Mouse (Mus musculus): ENCODE measurements at regions not wholly inside any gene's neighbourhood (a gene's known extent, or its start where the extent isn't known, plus 50 kb on each side); places are given as distances from the start of the nearest gene placed in this dataset.
A peak's percentile ranks its signal among the peaks of the same experiment; 100 is the strongest.

GRCm38 (mm10) chr9:116468569-116469250 lies 293.6 kb upstream of the Tgfbr2 start:
- no peak for DNase-seq (ENCODE audit: low read depth, low spot score)
- Histone ChIP-seq H3K9ac (ENCODE audit: insufficient read depth, low read depth, low read length, poor library complexity, severe bottlenecking) (no peak overlapping the region), H3K4me1 (ENCODE audit: control insufficient read depth in 2 of 2, insufficient read depth in 2 of 2, low read length in 2 of 2, poor library complexity in 1 of 2) (peaks cover 2 to 5% of the 10 kb centered on the region in 2 experiments; a peak in 1 of 4 replicates), H3K27ac (ENCODE audit: insufficient read depth, low read depth, low read length, poor library complexity, severe bottlenecking) (no peak overlapping the region), H3K36me3 (ENCODE audit: control insufficient read depth, insufficient read depth, low read length, poor library complexity, severe bottlenecking) (no peaks in the 10 kb centered on the region), H3K4me3 (ENCODE audit: insufficient read depth in 1 of 2, low read depth in 1 of 2, low read length in 2 of 2, poor library complexity in 1 of 2, severe bottlenecking in 1 of 2) (no peak overlapping the region), H3K9me3 (ENCODE audit: control insufficient read depth, insufficient read depth, low read depth, low read length) (no peaks in the 10 kb centered on the region)
- in situ Hi-C loops (cut with MboI; ENCODE audit: low sequenced_read_pairs in 2 of 2, unreplicated experiment in 2 of 2) = no loop called here
- TF ChIP-seq ZC3H11A (IDR thresholded peaks at IDR 0.05; ENCODE audit: borderline replicate concordance, low read depth, low read length) (no peak), CHD2 (IDR thresholded peaks at IDR 0.05; ENCODE audit: low read depth, low read length) (no peak), HCFC1 (IDR thresholded peaks at IDR 0.05; ENCODE audit: borderline replicate concordance, insufficient read depth, low read length) (no peak), MAFK (IDR thresholded peaks at IDR 0.05; ENCODE audit: insufficient read depth, low read depth, low read length) (no peak), ZNF384 (IDR thresholded peaks at IDR 0.05; ENCODE audit: low read depth, low read length) (no peak)

DNA sequence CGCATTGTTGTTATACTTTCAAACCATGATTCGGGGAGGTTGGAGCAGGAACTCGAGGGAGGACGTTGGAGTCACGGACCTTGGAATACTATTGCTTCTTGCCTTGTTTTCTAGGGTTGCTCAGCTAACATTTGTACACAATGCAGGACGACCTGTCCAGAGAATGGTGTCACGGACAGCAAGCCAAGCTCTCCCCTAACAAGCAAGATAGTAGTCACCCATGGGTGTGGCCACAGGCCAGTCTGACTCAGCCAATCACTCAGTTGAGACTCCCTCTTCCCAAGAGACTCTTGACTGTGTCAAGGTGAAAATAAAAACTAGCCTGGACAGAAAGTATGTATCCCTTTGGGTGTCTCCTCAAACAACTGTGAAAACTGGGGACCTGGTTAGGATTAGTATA lies 291.2 kb upstream of the Tgfbr2 start:
- no peaks in the 10 kb centered on the region for H3K36me3 ChIP-seq (ENCODE audit: control insufficient read depth, insufficient read depth, low read length, poor library complexity, severe bottlenecking)
- peaks cover 2 to 5% of the 10 kb centered on the region in 2 experiments; a peak in 1 of 4 replicates for H3K4me1 ChIP-seq (ENCODE audit: control insufficient read depth in 2 of 2, insufficient read depth in 2 of 2, low read length in 2 of 2, poor library complexity in 1 of 2)
- no peak for DNase-seq (ENCODE audit: low read depth, low spot score)
- H3K9ac ChIP-seq (ENCODE audit: insufficient read depth, low read depth, low read length, poor library complexity, severe bottlenecking) = no peak overlapping the region
- in situ Hi-C loops (cut with MboI; ENCODE audit: low sequenced_read_pairs in 2 of 2, unreplicated experiment in 2 of 2) = no loop called here
- TF ChIP-seq ZC3H11A (IDR thresholded peaks at IDR 0.05; ENCODE audit: borderline replicate concordance, low read depth, low read length) = no peak
- TF ChIP-seq MAFK (IDR thresholded peaks at IDR 0.05; ENCODE audit: insufficient read depth, low read depth, low read length) = no peak
- TF ChIP-seq CHD2 (IDR thresholded peaks at IDR 0.05; ENCODE audit: low read depth, low read length) = no peak
- no peak for TF ChIP-seq HCFC1 (IDR thresholded peaks at IDR 0.05; ENCODE audit: borderline replicate concordance, insufficient read depth, low read length)
- no peak for TF ChIP-seq ZNF384 (IDR thresholded peaks at IDR 0.05; ENCODE audit: low read depth, low read length)
- no peak overlapping the region for H3K27ac ChIP-seq (ENCODE audit: insufficient read depth, low read depth, low read length, poor library complexity, severe bottlenecking)
- no peaks in the 10 kb centered on the region for H3K9me3 ChIP-seq (ENCODE audit: control insufficient read depth, insufficient read depth, low read depth, low read length)
- no peak overlapping the region for H3K4me3 ChIP-seq (ENCODE audit: insufficient read depth in 1 of 2, low read depth in 1 of 2, low read length in 2 of 2, poor library complexity in 1 of 2, severe bottlenecking in 1 of 2)

DNA sequence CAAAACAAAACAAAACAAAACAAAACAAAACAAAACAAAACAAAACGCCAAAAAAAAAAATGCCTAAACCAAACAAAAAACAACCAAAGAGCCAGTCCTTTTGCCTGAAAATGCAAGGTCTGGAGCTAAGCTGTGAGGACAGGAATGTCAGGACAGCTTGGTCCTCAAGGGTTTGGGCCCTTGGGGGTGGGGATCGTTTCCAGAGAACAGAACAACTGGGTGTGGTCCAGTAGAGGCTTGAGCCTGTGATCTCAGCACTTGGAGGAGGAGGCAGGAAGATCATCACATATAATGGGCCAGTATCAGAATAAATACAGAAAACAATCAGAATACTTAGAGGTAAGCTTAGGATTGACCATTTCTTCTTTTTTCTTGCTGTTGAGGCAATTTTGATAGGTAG lies 289.5 kb upstream of the Tgfbr2 start:
- Histone ChIP-seq H3K4me3 (ENCODE audit: insufficient read depth in 1 of 2, low read depth in 1 of 2, low read length in 2 of 2, poor library complexity in 1 of 2, severe bottlenecking in 1 of 2) (no peak overlapping the region), H3K27ac (ENCODE audit: insufficient read depth, low read depth, low read length, poor library complexity, severe bottlenecking) (no peak overlapping the region), H3K4me1 (ENCODE audit: control insufficient read depth in 2 of 2, insufficient read depth in 2 of 2, low read length in 2 of 2, poor library complexity in 1 of 2) (peaks cover 2 to 5% of the 10 kb centered on the region in 2 experiments; a peak in 1 of 4 replicates), H3K9me3 (ENCODE audit: control insufficient read depth, insufficient read depth, low read depth, low read length) (no peaks in the 10 kb centered on the region), H3K36me3 (ENCODE audit: control insufficient read depth, insufficient read depth, low read length, poor library complexity, severe bottlenecking) (no peaks in the 10 kb centered on the region), H3K9ac (ENCODE audit: insufficient read depth, low read depth, low read length, poor library complexity, severe bottlenecking) (no peak overlapping the region)
- no peak for TF ChIP-seq ZNF384 (IDR thresholded peaks at IDR 0.05; ENCODE audit: low read depth, low read length)
- TF ChIP-seq MAFK (IDR thresholded peaks at IDR 0.05; ENCODE audit: insufficient read depth, low read depth, low read length) = no peak
- TF ChIP-seq CHD2 (IDR thresholded peaks at IDR 0.05; ENCODE audit: low read depth, low read length) = 0 out of 2 replicates have a peak, but pooled peaks have one; percentile 15
- DNase-seq (ENCODE audit: low read depth, low spot score) = peak; percentile 53
- in situ Hi-C loops (cut with MboI; ENCODE audit: low sequenced_read_pairs in 2 of 2, unreplicated experiment in 2 of 2) = no loop called here

- Histone ChIP-seq H3K9me3 (ENCODE audit: control insufficient read depth, insufficient read depth, low read depth, low read length) (no peaks in the 10 kb centered on the region), H3K4me1 (ENCODE audit: control insufficient read depth in 2 of 2, insufficient read depth in 2 of 2, low read length in 2 of 2, poor library complexity in 1 of 2) (peaks cover 0 to 2% of the 10 kb centered on the region in 2 experiments; a peak in 1 of 4 replicates), H3K27ac (ENCODE audit: insufficient read depth, low read depth, low read length, poor library complexity, severe bottlenecking) (no peak overlapping the region), H3K4me3 (ENCODE audit: insufficient read depth in 1 of 2, low read depth in 1 of 2, low read length in 2 of 2, poor library complexity in 1 of 2, severe bottlenecking in 1 of 2) (no peak overlapping the region), H3K9ac (ENCODE audit: insufficient read depth, low read depth, low read length, poor library complexity, severe bottlenecking) (no peak overlapping the region), H3K36me3 (ENCODE audit: control insufficient read depth, insufficient read depth, low read length, poor library complexity, severe bottlenecking) (no peaks in the 10 kb centered on the region)
- TF ChIP-seq HCFC1 (IDR thresholded peaks at IDR 0.05; ENCODE audit: borderline replicate concordance, insufficient read depth, low read length) (no peak), ZNF384 (IDR thresholded peaks at IDR 0.05; ENCODE audit: low read depth, low read length) (peak; percentile 88)
- in situ Hi-C loops (cut with MboI; ENCODE audit: low sequenced_read_pairs in 2 of 2, unreplicated experiment in 2 of 2) = no loop called here
- DNase-seq (ENCODE audit: low read depth, low spot score) = peak; percentile 46
These were observed 287.1 kb upstream of the Tgfbr2 start for GRCm38 (mm10) chr9:116462232-116462631.

GRCm38 (mm10) chr9:116460022-116460421 lies 284.9 kb upstream of the Tgfbr2 start:
- no peak for DNase-seq (ENCODE audit: low read depth, low spot score)
- in situ Hi-C loops (cut with MboI; ENCODE audit: low sequenced_read_pairs in 2 of 2, unreplicated experiment in 2 of 2) = no loop called here
- Histone ChIP-seq H3K4me3 (ENCODE audit: insufficient read depth in 1 of 2, low read depth in 1 of 2, low read length in 2 of 2, poor library complexity in 1 of 2, severe bottlenecking in 1 of 2) (no peak overlapping the region), H3K27ac (ENCODE audit: insufficient read depth, low read depth, low read length, poor library complexity, severe bottlenecking) (no peak overlapping the region), H3K9ac (ENCODE audit: insufficient read depth, low read depth, low read length, poor library complexity, severe bottlenecking) (no peak overlapping the region), H3K4me1 (ENCODE audit: control insufficient read depth in 2 of 2, insufficient read depth in 2 of 2, low read length in 2 of 2, poor library complexity in 1 of 2) (peaks cover 0 to 2% of the 10 kb centered on the region in 2 experiments; a peak in 1 of 4 replicates), H3K9me3 (ENCODE audit: control insufficient read depth, insufficient read depth, low read depth, low read length) (no peaks in the 10 kb centered on the region), H3K36me3 (ENCODE audit: control insufficient read depth, insufficient read depth, low read length, poor library complexity, severe bottlenecking) (no peaks in the 10 kb centered on the region)
- no peak for TF ChIP-seq MAFK (IDR thresholded peaks at IDR 0.05; ENCODE audit: insufficient read depth, low read depth, low read length)
- no peak for TF ChIP-seq ZNF384 (IDR thresholded peaks at IDR 0.05; ENCODE audit: low read depth, low read length)
- TF ChIP-seq ZC3H11A (IDR thresholded peaks at IDR 0.05; ENCODE audit: borderline replicate concordance, low read depth, low read length) = no peak
- no peak for TF ChIP-seq CHD2 (IDR thresholded peaks at IDR 0.05; ENCODE audit: low read depth, low read length)
- TF ChIP-seq HCFC1 (IDR thresholded peaks at IDR 0.05; ENCODE audit: borderline replicate concordance, insufficient read depth, low read length) = no peak
